Mouse (Mus musculus) activated CD4-positive, CD25-positive, alpha-beta regulatory T cell, adult 4 months (primary cell): ENCODE measurements around the gene Trio. TPM values are rescaled to one million over a fixed set of nuclear protein-coding genes. Genes with fewer than 3 reads are reported as not detected.

ENCODE experiments used
- ATAC-seq: one replicate; pipeline ENCODE4 v1.8.0; 2017
- polyA plus RNA-seq, 2 experiments: library from polyadenylated mRNA; unstranded; fragments of 100-300 nt; shearing (Covaris generic); gene quantifications; one replicate each; pipeline ENCODE4 v1.2.1; 2017

Gene Trio
- polyA plus RNA-seq, 2 experiments from 2014 or later, result 7.8 to 8.1 TPM

DNA sequence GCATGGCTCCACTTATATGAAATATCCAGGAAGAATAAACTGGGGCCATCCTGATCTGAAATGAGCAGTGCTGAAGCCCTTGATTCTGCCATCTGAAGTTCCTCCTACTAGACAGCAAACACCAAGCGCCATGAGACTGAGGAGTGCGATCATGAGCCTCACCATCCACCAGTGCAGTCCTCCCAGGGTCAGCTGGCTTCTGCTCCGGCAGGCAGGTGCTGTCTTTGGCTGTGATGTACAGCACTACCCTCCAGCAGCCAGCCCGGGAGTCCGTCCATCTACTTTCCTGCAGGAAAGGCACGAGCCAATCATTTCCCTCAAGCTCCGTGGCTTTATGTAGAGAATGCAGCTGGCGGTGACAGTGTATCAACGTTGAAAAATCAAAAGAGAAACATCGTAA, 10.0 kb upstream of the Trio start:
- no peak for ATAC-seq

DNA sequence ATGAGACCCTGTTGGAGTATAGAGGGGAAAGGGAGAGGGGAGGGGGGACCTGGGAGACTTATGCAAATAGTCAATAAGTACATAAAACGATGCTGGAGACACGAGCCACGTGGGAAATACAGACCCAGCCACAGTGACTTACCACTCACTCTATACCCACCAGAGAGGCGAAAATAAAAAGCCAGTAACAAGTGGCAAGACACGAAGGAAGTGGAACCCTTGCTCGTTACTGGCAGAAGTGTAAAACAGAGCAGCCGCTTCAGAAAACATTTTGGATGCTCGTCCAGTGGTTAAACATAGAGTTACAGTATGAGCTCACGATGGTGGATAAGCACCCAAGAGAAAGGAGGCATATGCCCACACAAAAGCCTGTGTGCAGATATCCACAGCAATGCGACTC, 9.0 kb upstream of the Trio start:
- ATAC-seq, result no peak

DNA sequence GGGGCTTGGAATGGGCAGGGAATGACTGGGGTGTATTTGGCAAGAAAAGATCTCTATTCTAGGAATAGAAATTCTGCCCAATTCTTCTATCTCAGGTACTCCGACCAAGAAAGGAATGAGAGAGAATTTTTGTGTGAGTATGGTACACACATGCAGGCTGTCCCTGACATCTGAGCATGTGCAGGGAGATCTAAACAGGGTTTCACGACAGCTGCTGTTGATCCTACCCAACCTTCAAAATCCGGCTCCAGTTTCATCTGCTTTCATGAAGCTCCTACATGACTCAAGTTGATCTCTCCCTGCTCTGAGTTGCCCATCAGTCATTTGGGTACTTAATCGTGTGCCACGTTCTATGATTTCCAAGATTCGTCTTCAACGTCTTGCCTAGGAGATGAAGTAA, 3.7 kb upstream of the Trio start:
- no peak for ATAC-seq

DNA sequence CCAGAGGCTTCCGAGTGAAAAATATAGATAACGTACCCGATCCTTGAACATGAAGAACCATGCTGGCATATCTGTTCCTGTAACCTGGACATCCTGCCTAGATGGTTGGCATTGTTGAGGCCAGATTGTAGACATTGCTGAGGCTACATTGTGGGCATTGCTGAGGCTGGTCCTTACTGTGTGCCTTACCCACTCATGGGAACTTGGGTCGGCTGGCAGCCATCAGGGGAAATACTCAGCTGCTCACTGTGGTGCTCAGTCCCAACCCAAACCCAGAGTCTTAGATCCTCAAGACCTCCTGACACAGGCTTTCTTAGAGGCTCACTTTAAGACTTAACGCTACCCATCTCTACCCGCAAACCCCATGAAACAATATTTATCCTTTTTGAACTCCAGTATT, 2.9 kb upstream of the Trio start:
- ATAC-seq, result no peak

DNA sequence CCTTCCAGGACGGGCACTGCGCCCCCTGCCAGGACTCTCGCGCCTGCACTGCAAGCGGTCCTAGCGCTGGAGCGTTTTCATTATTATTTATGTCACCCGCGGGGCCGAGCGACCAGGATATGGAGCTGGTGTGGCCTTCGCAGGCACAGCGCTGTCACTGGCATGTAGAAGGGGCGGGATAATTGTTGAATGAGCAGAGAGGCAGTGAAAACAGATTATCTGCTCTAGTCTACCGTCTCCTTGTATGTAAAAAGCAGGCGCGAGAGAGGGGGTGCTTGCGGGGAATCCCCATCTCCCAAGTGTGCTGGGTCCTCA, 476 bp upstream of the Trio start:
- peak; percentile 34 for ATAC-seq

DNA sequence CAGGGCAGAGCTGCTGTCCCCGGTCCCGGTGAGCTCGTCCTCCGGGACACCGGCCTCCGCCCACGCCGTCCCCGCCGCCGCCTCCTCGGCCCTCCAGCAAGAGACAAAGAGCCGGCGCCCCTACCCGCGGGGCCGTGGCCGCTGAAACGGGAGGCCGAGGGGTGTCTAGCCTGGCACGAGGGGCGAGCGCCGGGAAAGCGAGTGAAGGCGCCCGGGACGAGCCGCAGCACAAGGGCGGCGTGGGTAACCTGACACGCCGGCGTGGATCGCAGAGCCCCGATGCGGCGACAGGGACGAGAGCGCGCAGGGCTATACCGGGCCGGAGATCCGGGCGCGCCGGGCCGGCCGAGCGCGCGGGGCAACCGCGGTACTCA, 696 bp downstream of the Trio start:
- peak; percentile 38 for ATAC-seq

DNA sequence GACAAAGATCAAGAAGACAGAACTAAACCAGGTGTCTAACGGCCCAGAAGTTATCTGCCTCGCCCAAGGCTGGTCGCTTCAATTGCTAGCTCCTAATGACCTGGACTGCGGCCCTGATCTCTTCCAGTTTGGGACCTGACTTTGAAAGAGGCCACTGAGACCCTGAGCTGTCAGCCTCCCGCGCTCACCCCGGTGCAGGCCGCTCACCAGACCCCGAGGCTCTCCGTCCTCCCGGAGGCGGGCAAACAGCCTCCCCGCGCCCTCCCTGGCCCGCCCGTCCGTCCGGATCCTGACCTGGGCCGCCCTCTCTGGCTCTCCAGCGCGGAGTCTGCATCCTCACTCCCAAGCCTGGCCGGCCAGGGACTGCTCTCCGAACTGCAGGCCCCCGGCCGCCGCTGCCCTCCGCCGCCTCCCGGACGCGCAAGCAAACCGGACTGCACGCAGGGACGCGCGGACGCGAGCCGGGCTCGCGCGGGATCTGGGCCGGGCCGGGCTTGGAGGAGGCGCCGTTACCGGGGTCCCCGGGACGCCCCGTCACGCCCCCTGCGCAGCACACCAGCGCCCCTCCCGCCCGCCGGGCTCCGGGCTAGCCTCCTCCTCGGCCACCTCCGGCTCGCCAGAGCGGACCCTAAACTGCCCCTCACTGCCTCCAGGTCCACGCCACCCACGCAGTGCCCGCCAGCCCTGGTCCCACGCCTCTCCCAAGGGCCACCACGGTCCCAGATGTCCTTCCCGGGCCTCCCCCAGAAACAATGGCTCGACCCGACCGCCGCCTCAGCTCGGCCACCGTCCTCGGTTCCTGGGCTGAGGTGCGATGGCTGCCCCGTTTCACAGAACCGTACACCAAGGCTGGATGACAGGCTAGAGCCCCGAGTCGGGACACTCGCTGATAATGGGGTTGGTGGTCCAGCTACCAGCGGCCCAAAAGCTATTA, 1.4 kb downstream of the Trio start:
- no peak for ATAC-seq

DNA sequence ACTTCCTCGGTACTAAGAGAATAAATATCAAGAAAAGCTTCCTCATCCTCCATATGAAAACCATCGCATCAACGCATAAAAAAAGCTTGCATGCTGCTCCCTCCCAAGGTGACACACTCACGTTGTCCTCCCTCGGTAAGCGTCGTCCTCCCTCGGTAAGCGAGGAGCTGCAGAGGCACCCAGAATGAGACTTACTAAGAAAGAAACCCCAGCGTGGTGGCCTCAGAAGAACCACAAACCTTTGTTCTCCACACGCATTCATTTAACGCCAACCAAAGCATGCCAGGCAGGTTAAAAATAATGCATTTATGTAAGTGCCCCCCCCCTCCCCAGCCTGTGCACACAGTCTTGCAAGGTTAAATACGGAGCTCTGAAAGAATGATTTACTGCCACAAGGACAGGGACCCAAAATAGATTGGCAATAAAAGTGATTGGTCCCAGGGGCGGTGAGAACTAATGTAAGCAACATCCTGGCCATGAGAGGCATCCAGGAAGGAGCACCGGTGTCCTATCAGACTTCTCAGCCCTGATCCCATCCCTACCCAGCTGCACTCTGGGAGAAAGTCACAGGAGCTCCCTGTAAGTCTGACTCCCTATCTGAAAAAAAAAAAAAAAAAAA, 3.9 kb downstream of the Trio start:
- ATAC-seq, result peak; percentile 25

DNA sequence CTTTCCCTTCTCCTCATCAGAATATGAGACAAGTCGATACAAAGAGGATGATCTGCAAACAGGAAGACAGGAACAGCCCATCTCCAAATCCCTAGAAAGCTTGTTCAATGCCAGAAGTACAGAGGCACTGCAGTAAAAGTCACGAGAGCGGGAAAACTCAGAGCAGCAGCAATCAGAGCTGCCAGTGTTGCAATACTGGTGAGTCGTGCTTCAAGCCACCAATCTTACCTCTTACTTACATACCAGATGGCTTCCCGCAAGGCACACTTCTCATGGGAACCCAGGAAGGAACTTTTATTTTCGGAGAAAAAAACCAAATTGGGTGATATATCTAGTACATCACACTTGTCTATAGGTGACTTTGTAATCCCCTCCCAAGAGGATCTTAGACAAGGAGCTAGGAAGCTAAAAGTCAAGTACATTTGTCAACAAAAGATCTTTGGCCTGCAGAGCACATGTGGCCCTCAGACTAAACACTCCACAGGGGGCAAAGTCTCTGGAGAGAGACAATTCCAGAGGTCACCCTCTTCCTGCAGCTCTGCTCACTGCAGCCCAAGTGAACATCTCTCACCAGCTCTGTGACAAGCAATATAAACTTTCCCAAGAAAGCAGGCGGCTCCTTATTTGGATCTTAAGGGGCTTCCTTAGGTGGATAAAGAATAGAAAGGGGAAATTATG, 6.1 kb downstream of the Trio start:
- ATAC-seq, result no peak

DNA sequence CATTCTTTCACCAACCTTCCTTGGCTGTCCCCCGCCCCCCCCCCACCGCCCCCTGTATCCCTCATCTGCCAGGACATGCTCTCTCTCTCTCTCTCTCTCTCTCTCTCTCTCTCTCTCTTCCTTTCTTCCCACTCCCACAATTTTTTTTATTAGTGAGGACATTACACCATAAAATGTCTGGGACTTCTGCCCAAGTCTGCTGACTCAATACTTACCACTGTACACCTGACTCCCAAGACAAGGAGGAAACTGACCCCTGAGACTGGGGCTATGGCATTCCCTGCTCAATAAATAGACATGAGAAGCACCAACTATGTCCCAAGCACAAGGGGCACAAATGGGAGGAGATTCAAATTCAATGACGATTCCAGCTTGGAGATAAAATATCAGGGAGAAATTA, 18.1 kb downstream of the Trio start:
- ATAC-seq, result no peak

DNA sequence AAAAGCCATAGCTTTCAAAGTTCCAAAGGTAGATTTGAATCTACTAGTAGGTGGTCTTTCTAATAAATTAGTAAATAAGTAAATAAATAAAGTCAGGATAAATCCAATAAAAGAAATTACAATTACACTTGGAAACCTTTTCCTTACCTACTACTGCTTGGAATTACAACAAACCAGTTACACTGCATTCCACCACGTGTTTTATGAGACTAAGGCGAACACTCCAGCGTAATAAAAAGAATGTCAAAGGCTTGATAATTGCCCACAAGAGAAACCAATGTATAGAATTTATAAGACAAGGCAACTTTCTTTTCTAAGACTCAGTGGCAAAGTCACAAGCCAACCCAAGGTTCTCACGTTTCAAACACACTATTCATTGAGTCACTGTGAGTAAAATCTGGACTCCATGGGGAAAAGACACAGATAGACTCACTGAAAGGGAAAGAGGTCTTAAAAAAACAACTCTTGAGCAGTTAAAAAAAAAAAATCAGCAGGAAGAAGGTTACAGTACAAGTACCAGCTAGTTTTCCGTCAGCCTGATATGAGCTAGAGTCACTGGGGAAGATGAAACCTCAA, 21.4 kb downstream of the Trio start:
- ATAC-seq, result no peak

DNA sequence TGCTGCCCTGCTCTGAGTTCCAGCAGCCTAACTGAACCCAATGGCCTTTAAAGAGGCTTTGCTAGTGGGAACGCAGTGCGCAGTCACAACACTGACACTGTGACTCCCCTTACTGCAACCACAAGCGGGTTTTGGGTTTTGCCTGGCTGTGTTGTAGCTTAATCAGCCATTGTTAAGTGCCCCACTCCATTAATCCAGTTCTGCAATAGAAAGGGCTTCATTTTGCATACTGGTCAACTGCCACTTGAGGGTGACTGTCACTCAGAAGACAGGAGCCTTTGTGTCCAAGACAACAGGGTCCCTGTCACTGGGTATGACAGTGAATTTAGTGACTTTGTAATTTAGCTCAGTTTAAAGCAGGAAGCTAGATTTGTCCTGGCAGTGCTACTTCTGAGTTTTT, 23.1 kb downstream of the Trio start:
- no peak for ATAC-seq

DNA sequence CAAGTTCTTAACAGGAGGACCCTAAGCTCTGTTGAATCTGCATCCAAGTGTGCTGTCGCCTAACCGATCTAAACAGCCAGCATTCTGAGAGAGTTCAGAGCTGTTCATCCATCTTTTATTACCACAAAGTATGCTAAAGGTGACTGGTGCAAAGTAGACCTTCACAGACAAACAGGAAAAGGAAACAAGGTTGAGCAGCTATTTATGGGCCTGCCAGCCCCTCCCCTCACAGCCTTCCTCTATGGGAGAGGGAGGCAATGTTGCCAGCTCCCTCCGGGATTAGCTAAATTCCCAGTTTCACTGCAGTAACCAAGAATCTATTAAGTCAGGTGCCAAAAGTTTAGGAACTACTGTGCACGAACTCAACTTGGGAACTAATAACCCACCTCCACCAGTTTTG, 24.3 kb downstream of the Trio start:
- no peak for ATAC-seq

DNA sequence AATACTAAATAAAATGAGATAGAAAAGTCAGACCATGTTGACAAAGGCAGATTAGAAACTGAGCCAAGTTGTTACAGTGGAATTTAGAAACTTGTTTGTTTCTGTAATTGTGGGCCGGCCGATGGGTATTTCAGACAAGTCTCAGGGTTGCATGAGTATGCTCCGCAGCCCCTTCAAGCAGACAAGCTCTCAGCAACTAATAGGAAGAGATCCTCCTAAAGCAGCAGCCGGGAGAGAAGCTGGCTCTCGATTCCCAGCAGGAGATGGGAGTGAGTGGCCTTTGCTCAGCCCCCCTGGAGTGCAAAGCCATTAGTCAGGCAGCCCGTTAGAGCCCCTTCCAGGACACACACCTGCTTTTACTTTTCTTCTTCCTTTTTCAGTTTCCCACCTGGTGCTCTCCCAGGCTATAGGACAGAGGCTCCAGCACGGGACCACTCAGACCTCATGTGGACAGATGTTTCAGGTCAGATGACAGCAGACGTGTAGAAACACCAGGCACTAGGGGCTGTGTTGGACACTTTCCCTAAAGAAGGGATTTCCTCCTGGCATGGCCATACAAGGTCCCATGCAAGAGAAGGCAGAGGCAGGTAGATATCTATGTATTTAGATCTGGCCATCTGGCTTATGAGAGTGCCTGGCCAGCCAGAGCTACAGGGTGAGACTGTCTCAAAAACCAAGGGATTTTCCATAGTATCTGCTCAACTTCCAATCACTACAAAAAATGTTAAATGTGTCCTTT, 26.9 kb downstream of the Trio start:
- ATAC-seq, result no peak

DNA sequence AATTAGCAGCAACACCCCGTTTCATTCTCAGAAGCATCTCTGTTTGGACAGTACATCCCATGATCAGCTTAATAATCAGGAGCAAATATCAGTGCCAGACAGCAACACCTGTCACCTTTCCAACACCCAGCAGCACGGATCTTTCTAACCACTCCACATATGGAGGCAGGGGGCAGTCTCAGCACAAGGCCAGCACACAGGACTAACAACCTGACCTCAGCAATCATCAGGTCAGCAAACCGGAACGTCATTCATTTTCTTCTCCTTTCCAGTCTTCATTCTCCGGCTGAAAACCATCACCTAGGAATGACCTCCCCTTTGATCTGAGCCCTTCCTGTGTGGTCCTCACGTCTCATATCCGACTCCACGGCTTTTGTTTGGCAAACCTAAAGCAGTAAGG, 27.7 kb downstream of the Trio start:
- no peak for ATAC-seq

DNA sequence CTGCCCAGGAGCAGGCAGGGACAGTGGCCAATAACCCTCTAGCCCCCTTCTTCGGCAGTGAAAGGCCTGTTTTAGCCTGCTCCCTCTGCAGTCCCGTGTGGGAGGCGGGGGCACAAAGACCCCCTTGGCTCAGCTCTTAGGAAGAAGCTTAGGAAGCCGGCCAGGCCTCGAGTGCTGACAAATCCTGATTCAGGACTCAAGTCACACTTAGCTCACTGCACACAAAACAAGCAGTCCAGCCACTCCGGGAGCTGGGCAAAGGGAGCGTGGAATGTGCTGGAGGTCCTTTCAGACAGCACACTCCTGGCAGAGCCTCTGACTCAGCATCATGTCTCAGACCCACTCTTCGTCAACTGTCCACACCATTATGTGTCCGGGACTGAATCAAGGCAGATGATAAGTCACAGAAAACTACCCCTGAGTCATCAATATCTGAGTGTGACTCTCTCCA, 28.2 kb downstream of the Trio start:
- ATAC-seq, result no peak

DNA sequence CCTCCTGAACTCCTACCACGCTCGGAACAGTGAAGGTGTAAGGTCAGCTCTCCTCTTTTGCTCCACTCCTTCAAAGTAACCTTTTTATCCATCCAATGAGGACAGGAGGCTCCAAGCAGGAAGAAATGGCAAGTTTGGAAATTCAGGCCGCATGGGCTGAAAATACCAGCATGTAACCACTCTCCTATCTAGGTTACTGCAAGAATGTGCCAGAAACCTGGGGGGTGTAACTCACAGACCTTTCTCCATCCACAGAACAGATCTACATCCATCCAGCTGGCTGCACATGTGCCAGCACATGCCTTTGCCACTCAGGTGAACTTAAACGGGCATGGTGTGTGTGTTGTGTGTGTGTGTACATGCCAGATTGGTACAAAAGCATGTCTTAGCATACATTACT, 28.9 kb downstream of the Trio start:
- no peak for ATAC-seq

DNA sequence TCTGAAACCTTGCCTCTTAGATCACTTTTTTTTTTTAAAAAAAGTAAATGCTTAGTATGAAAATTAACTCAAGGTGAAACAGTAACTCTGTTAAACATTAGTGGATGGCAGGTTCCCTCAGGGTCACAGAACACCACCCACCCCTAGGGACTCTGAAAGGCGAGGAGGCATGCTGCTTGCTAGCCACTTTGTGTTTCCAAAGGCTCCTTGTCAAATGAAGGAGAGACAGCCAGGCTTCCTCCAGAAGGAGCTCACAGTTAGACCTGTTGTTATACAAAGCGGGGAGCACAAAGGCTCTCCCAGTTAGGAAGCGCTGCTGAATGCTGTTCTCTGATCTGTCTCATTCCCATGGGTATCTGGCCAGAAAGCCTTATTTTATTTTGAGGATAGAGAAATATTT, 30.2 kb downstream of the Trio start:
- ATAC-seq, result no peak

DNA sequence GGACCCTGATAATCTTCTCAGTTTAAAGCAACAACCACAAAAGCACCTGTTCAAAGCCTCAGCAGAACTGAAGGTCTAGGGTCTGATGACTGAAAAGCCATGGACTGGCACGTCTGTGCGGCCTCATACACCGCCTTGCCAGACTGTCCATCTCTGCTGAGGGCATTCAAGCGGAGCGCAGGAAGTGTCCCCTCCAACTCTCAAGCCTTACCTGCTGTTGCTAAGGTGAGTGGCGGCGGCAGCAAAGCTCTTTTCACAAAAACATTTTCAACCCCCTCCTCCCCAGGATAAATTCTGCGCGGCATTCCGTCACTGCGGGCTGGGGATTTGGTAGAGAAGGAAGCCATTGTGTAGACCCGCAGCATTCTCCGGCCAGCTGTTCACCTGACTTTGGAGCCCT, 30.8 kb downstream of the Trio start:
- no peak for ATAC-seq

DNA sequence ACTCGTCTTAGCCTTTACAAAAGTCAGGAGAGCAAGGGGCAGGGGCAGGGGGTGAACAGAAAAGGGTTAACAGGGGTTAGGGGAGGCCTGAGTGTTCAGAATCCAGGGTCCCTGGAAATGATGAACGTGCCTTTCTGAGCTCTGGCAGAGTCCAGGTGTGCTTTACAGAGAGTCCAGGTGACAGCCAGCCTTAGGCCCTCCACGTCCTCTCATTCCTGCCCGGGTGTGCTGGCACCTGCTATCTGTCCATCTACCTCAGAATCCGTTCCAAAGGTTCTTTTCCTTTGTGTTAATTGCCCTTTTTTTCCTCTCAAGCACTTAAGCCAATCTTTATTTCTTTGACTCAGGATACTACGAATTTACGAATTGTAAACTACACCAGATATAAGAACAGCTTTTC, 32.1 kb downstream of the Trio start:
- ATAC-seq, result no peak

DNA sequence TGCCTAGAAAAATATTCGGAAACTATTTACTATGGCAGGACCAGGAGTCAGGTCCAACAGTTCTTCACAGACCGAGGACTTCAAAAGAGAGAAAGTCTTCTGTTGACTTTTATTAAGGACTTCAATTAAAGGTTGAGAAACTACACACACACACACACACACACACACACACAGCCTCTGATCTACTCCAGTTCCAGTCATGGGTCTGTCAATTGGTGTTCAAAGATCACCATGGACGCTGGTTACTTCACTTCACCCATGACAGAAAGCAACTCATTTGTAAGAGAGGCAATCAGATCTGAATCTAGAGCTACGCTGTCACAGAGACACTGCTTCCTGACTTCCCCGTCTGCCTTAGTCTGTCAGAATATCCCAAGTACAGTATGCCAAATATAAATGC, 33.1 kb downstream of the Trio start:
- ATAC-seq, result no peak

DNA sequence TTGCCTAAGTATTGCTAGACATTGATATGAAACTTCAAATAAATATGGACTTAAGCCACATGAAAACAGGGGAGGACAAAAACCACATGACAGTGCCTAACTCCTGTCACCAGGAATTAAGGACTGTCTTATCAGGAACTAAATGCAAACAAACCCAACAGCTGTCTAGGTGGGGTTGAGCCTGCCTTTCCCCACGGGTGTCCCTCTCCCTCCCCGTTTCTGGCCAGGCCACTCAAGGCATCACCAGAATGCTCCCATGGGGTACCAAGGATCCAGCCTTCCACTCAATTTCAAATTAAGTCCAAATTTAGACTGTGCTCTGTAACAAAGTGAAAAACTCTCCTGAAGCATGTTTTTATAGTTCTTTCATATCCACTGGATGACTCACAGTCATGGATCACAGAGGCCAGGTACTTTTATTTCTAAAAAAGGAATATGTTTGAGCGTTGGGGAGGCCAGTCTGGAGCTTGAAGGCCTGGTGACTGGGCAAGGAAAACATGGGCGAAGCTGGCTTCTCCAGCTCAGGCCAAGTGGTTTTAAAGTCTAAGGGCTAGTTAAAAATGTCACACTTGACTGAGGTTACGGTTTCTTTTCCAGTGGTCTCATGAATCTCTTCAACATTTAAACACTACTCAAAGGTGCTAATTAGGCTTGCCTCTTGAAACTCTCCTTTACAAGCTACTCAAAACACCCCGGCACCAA, 33.6 kb downstream of the Trio start:
- ATAC-seq, result no peak
